Mouse (Mus musculus) yolk sac, embryonic 10.5 days (tissue): ENCODE measurements around the gene Hydin.
A peak's percentile ranks its signal among the peaks of the same experiment; 100 is the strongest.
"Not testable (repeated sequence)": the region's sequence is repeated elsewhere in the genome, so short reads cannot be mapped to it uniquely, and the experiment has no call there.

ENCODE experiments used
- DNase-seq: peaks from one replicate; pipeline ENCODE4 v3.0.0-alpha.2; 2017; ENCODE audit warnings: low spot score

Hydin gene

GRCm38 (mm10) chr8:110450463-110450862 lies 183.7 kb downstream of the Hydin start:
- no peak for DNase-seq

DNA sequence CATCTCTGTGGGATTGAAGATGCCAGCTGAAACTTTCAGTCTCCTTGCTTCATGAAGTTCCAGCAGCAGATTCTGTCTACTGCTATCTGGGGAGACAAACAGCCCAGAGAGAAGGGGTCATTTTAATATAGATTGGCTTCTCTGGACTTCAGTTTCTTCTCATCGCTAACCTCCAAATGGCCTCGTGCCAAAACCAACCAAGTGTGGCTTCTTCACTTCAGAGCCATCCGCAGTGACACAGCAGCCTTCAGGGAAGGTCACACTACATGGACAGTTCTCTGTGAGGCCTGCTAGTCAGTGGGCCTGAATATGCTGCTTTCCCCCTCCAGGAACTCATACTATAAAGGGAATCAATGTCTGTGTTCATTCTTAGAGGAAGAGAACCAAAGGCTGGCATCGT lies 187.7 kb downstream of the Hydin start:
- no peak for DNase-seq

DNA sequence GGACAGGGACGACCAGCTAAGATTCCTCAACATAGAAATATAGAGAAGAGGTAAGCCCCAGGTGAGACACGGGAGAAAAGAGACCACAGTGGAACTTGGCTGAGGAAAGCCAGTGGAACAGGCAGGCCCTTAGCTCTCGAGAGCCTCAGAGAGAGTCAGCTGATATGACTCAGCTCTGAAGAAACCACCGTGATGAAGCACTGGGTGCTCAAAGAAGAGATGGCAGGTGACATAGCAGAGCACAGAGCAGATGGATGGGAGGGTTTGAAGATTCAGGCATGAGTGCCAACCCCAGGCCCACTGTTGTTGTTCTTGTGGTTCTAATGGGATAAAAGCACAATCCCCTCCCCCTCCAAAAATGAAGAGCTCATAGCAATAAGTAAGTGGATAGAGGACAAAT lies 190.6 kb downstream of the Hydin start:
- DNase-seq = no peak

DNA sequence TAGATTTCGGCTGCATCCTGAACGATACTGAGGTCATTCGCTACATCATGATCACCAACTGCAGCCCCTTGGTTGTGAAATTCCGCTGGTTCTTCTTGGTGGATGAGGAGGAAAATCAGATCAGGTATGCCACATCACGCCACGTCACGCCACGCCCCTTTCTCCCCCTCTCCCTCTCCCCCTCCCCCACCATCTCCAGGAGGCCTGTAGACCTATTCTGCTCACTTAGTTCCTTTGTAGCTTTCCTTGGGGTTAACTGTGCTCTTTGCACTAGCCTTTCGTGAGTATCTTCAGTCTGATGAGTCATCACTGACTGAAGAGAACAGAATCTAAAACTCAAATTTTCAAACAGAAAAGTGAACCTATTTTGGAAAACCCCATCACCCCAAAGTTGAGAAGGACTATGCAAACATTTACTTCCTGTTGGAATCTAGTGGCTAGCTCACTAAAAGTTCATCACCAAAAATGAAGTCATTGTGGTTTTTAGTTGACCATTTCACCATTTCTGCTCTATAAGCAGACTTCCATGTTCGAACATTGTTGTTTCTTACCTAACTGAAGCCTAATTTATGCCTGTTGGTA lies 195.9 kb downstream of the Hydin start:
- no peak for DNase-seq

DNA sequence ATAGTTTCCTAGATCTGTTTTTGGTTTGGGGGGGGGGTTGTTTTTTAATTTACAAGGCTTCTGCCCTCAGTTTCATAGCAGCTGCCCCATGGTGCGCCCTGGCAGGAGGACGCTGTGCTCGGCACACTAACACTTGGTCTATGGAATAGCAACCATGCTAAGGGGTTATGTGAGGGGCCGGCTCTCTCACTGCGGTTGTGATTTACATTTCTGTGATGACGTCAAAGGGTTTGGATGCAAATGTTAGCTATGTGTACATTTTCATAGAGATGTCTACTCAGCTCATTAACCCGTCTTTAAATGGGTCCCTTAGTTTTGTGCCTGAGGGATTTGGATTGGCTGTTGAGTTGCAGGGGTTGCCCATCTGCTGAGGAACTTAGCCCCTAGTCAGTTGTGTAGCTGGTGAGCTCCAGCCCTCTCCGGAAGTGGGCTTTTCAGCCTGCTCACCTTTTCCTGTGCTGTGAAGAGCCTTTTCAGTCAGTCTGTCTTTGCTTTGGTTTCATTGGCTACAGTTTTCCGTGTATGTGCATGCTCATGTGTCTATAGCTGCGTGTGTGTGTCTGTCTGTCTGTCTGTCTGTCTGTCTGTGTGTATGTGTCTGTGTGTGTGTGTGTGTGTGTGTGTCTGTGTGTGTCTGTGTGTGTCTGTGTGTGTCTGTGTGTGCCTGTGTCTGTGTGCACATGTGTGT lies 197.1 kb downstream of the Hydin start:
- DNase-seq = no peak

GRCm38 (mm10) chr8:110465606-110466005 lies 198.8 kb downstream of the Hydin start:
- DNase-seq = no peak

DNA sequence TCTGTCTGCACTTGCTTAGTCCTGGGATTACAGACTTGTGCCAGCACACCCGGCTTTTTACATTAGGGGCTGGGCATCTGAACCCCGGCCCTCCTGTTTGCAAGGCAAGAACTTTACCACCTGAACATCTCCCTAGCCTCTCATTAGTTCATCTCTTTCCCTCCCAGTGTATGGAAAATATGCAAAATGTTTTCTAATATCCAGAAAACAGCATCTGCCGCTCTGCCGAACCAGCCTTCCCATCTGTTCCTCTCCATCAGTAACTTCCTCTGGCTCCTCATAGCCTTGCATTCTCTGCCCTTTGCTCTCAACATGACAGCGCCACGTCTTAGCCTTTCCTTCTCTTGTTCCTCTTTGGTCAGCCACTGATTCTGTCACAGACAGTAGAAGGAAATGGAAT lies 210.5 kb downstream of the Hydin start:
- DNase-seq = no peak

GRCm38 (mm10) chr8:110478576-110478975 lies 211.8 kb downstream of the Hydin start:
- peak; percentile 10 for DNase-seq

- no peak for DNase-seq
Observed at GRCm38 (mm10) chr8:110479401-110479800, 212.6 kb downstream of the Hydin start.

GRCm38 (mm10) chr8:110482275-110482674 lies 215.5 kb downstream of the Hydin start:
- DNase-seq = no peak

GRCm38 (mm10) chr8:110485234-110485633 lies 218.5 kb downstream of the Hydin start:
- DNase-seq = no peak

- DNase-seq = no peak
Observed at GRCm38 (mm10) chr8:110486020-110486419, 219.2 kb downstream of the Hydin start.

GRCm38 (mm10) chr8:110487644-110488043 lies 220.9 kb downstream of the Hydin start:
- no peak for DNase-seq

- no peak for DNase-seq
Observed at GRCm38 (mm10) chr8:110489344-110489743, 222.6 kb downstream of the Hydin start.

GRCm38 (mm10) chr8:110491118-110491517 lies 224.3 kb downstream of the Hydin start:
- no peak for DNase-seq

- no peak for DNase-seq
Observed at GRCm38 (mm10) chr8:110496286-110496685, 229.5 kb downstream of the Hydin start.

- DNase-seq = peak; percentile 53
Observed at GRCm38 (mm10) chr8:110500253-110500652, 233.5 kb downstream of the Hydin start.

DNA sequence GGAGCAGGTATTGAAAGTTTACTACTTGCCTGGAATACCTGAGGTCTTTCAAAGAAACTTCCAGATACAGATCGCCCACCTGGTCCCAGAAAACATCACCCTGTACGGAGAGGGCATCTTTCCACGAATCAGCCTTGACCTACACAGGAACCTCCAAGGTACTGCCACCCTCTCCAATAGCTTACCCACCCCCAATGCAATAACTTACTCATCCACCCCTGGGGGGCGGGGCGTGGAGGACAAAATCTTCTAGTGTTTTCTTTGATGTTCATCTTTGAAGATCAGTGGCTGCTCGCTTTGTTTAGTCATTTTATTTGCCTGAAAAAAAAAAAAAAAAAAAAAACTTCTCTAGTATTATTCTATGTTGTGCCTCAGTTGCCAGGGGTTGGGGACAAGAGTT lies 233.9 kb downstream of the Hydin start:
- no peak for DNase-seq

GRCm38 (mm10) chr8:110501330-110501729 lies 234.6 kb downstream of the Hydin start:
- DNase-seq = no peak

DNA sequence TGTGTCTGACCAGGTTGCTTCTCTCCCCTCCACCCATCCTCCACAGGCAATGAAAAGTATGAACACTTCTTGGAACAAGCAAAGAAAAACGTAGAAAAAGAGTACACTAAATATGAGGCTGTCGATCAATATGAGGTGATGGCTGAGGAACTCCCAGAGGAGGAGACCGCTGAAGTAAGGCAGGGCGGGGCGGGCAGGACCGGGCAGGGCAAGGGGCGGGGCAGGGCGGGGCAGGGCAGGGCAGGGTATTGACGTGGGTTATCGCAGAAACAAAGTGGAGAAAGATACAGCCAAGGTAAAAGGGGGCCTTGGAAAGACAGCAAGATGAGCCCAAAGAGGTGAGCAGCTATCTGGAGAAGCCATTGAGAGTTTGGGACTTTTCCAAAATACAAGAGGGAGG lies 236.1 kb downstream of the Hydin start:
- DNase-seq = no peak

DNA sequence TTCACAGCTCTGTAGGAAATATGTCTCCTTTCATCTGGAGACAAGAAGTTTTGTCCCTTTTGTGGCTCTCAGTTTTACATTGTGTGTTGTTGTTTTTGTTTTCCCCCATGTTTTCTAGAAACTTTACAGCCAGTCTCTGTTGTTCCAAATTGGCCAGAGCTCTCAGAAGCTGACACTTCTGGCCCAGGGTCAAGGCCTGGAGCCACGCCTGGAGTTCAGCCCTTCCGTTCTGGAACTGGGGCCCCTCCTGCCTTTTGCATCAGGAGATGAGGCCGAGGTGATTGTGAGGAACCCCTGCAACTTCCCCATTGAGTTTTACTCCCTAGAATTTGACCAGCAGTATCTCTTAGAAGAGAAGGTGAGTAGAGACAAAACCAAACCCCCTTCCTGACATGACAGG lies 242.0 kb downstream of the Hydin start:
- no peak for DNase-seq

DNA sequence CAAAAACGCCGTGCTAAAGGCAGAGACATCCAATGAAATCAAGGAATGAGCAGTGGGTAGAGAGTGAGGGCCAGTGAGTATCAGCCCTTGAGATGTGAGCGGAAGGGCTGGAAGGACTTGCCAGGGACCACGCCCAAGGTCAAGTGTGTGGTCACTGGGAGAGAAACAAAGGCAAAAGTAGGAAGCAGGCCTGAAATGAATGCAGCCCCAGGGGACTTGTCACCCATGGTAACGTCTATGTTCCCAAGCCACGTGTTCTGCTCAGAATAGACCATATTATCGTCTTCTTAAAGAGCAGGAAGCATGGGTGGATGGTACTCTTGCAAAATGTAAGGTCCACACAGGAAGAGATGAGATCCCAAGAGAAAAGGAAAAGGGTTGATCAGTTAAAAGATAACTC lies 253.0 kb downstream of the Hydin start:
- no peak for DNase-seq

- no peak for DNase-seq
Observed at GRCm38 (mm10) chr8:110521851-110522250, 255.1 kb downstream of the Hydin start.

DNA sequence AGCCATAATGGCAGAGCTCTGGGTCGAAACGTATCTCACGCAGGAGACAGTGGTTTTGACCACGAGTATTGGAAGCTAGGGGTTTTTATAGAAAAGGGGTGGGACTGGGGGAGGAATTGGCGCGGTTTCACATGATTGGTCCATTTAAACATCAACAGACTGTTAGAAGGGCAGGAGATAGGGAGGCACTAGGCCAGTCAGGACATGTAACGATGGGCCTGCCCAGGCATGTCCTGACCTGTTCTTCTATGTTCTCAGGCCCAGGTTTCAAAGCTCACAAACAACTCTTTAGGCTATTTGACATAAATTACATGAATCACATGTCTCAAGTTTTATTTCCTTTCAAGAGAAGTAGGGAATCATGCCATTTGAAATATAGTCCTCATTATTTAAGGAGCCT lies 255.7 kb downstream of the Hydin start:
- DNase-seq = not testable (repeated sequence)
